In the genomic region with DNA sequence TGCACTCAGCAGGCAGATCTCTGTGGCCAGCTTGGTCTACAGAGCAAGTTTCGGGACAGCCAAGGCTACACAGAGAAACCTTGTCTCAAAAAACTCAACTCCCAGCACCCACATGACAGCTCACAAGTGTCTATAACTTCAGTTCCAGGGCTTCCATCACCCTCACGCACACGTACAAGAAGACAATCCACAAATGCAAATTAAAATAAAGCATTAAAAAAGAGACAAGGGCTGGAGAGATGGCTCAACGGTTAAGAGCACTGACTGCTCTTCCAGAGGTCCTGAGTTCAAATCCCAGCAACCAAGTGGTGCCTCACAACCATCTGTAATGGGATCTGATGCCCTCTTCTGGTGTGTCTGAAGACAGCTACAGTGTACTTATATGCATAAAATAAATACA, we compare ENCODE assay signal across 2 mouse cellular contexts. TPM values are rescaled to one million over a fixed set of nuclear protein-coding genes. Genes with fewer than 3 reads are reported as not detected.
"Had no signal": no experiment of that assay in that cellular context is flagged by ENCODE, and none has a peak within 500 bp of the region (broad histone marks: within the 10 kb centered on the region; RNA-seq: fewer than 3 reads in every experiment).

No protein-coding gene starts in this region.

RNA-seq across cellular contexts. Expression of gene Fgfr4, which starts 50.3 kb away (rescaled TPM):
- total RNA-seq: common myeloid progenitor, adult 5-6 weeks; granulocyte monocyte progenitor cell, adult 5-6 weeks had no signal
